Mouse (Mus musculus) intestine, embryonic 16.5 days (tissue): ENCODE results near the gene Als2cl. TPM values are rescaled to one million over a fixed set of nuclear protein-coding genes. Genes with fewer than 3 reads are reported as not detected.

Experiments
- ATAC-seq: fragments of 200-750 bp; cut with Nextera tagmentation; 2 replicates; pipeline ENCODE4 v1.8.0; 2017; ENCODE audit warnings: moderate TSS enrichment, moderate library complexity
- H3K27ac ChIP-seq: fragments of 300-500 bp; sonication (generic); 2 replicates; pipeline ENCODE4 v1.5.1; 2014; ENCODE audit warnings: mild to moderate bottlenecking, low read length
- H3K27me3 ChIP-seq: fragments of 300-500 bp; sonication (generic); replicated peaks from 2 replicates; pipeline ENCODE4 v1.6.1; 2014; ENCODE audit warnings: low read length, control low read depth, mixed read lengths; ENCODE audit not compliant: control insufficient read depth, insufficient read depth
- H3K36me3 ChIP-seq: fragments of 300-500 bp; sonication (generic); 2 replicates; pipeline ENCODE4 v1.6.1; 2014; ENCODE audit warnings: low read length, control low read depth; ENCODE audit not compliant: control insufficient read depth, insufficient read depth
- H3K4me1 ChIP-seq: fragments of 300-500 bp; sonication (generic); 2 replicates; pipeline ENCODE4 v1.6.1; 2014; ENCODE audit warnings: low read length, control low read depth, mixed read lengths; ENCODE audit not compliant: control insufficient read depth, insufficient read depth
- H3K4me2 ChIP-seq: fragments of 300-500 bp; sonication (generic); 2 replicates; pipeline ENCODE4 v1.6.1; 2014; ENCODE audit warnings: low read depth, low read length, control low read depth
- H3K4me3 ChIP-seq: fragments of 300-500 bp; sonication (generic); 2 replicates; pipeline ENCODE4 v1.5.1; 2014; ENCODE audit warnings: mild to moderate bottlenecking, low read length
- H3K9ac ChIP-seq: fragments of 300-500 bp; sonication (generic); 2 replicates; pipeline ENCODE4 v1.6.1; 2014; ENCODE audit warnings: low read depth, low read length
- H3K9me3 ChIP-seq: fragments of 300-500 bp; sonication (generic); 2 replicates; pipeline ENCODE4 v1.6.1; 2016; ENCODE audit warnings: low read length, control low read depth; ENCODE audit not compliant: control insufficient read depth
- WGBS: fragments of 180-500 bp; shearing (Covaris S2); extraction: QIAGEN DNeasy Blood & Tissue Kit; methylation state at CpG from one replicate; pipeline ENCODE4 v1.1.7; 2014; 5-methylcytosine and 5-hydroxymethylcytosine counted together
- polyA plus RNA-seq: library from polyadenylated mRNA; unstranded; fragments of >200 nt; fragmentation: Nextera tagmentation; extraction: Ambion mirVana; gene quantifications from 2 replicates; pipeline ENCODE4 v1.2.1, GENCODE M21; 2015

The Als2cl gene
- polyA plus RNA-seq, 1 experiment from 2014 or later, result 9.2 TPM

DNA sequence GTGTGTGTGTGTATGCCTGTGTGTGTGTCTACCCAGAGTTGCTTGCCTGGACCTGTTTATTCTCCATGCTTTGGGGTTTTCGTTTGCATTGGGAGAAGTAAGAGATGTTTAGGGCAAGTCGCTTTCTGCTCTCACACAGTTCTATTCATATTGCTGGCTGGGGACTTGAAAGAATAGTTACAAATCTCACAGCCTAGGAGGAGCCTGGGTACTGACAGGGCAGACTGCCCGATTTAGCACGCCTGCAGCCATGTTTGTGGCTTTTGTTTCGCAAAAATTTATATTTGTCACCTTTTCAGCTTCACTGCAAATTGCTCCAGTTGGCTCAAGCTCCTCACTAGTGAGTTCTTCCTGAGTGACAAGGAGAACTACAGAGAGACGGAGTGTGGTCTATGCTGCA is 51.9 kb downstream of the Als2cl start:
- H3K4me2 ChIP-seq, result no peak overlapping the region
- H3K27ac ChIP-seq, result no peak overlapping the region
- no peaks in the 10 kb centered on the region for H3K27me3 ChIP-seq
- no peak overlapping the region for H3K4me3 ChIP-seq
- H3K9me3 ChIP-seq, result no peaks in the 10 kb centered on the region
- no peak for ATAC-seq
- no peak overlapping the region for H3K9ac ChIP-seq
- no peaks in the 10 kb centered on the region for H3K36me3 ChIP-seq
- H3K4me1 ChIP-seq, result no peaks in the 10 kb centered on the region
- WGBS, result 70% methylated on average over 6 of the region's 6 CpGs

DNA sequence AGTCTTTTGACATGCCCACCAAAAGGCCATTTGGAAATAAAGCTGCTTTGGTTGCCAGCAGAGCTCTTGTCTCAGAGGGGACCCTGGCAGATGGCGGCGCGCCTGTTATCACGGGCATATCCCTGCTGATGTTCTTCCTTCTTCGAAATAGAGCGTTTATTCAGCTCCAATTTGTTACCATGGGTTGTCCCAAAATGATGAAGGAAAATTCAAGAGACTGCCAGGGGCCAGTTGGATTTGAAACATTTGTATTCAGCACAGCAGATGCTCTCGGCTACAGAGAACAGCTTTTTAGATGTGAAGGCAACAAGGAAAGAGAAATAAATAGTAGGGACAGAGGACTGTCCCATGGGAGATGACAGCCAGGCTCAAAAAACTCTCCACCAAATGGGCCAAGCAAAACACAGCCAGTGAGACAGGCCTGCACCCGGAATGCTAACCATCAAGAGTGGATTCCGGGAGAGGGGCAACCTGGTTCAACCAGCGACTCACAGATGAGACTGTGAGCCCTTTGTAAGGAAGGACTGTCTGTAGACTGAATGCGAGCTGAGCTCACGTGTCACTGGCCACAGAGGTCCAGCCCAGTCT is 54.3 kb downstream of the Als2cl start:
- Histone ChIP-seq H3K27me3 (no peaks in the 10 kb centered on the region), H3K4me3 (no peak overlapping the region), H3K4me2 (no peak overlapping the region), H3K9me3 (no peaks in the 10 kb centered on the region), H3K27ac (no peak overlapping the region), H3K9ac (no peak overlapping the region), H3K4me1 (no peaks in the 10 kb centered on the region), H3K36me3 (no peaks in the 10 kb centered on the region)
- no peak for ATAC-seq
- 78% methylated on average over 12 of the region's 12 CpGs for WGBS

DNA sequence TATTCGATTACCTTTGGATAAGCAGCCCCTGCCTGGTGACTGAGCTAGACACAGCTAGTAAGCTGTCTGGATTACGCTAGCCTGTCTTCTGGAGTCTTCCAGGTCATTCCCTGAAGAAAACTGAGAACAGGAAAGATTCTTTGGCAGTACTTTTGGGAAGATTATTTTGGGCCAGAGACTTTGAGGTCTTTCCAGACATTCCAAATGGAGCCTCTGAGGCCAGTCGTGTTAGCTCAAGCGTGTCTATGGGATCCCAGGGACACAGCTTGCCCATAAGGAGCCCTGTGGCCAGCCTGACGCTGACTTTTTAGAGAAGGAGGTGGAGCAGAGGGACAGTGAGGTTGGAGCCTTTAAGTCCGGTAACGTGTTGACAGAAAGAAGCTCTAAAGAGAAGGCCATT is 56.3 kb downstream of the Als2cl start:
- H3K4me1 ChIP-seq, result no peaks in the 10 kb centered on the region
- H3K27ac ChIP-seq, result no peak overlapping the region
- WGBS, result 80% methylated on average over 7 of the region's 7 CpGs
- no peak overlapping the region for H3K9ac ChIP-seq
- no peaks in the 10 kb centered on the region for H3K36me3 ChIP-seq
- no peaks in the 10 kb centered on the region for H3K9me3 ChIP-seq
- ATAC-seq, result no peak
- H3K27me3 ChIP-seq, result no peaks in the 10 kb centered on the region
- H3K4me3 ChIP-seq, result no peak overlapping the region
- H3K4me2 ChIP-seq, result no peak overlapping the region

DNA sequence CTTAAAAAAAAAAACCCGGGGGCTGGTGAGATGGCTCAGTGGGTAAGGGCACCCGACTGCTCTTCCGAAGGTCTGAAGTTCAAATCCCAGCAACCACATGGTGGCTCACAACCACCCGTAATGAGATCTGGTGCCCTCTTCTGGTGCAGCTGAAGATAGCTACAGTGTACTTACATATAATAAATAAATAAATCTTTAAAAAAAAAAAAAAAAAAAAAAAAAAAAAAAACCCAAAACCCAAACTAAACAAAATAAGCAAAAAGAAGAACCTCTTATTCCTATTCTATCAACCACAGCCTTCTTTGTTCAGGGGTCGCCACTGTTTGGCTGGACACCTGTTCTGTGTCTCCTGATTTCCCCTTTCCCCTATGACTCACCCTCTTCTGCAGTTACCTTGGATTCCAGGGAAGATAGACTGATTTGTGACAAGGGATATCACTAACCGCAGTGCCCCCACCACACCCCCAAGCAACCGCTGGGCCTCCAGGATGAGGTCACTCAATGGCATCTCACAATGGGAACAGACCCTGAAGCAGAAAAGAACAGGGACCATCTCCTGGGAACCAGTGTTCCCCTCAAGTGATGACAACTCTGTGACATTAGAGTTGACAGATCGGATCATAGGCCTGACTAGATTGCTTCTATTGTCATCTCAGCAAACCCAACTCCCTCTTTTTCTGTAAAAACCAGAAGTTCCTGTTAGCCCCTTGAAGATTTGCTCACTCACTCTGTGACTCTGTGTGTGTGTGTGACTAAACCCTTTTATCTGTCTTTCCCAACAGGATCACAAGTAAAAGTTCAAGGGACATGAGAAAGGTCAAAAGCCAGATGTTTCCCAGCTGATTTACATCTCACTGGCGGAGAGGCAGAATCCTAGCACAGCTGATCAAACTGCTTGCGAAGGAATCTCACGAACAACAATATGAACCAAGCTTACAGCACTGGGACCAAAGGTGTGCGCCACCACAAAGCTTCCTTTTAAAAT is 58.1 kb downstream of the Als2cl start:
- no peak for ATAC-seq
- H3K9ac ChIP-seq, result no peak overlapping the region
- WGBS, result 71% methylated on average over 12 of the region's 12 CpGs
- H3K27ac ChIP-seq, result no peak overlapping the region
- no peak overlapping the region for H3K4me2 ChIP-seq
- H3K4me3 ChIP-seq, result no peak overlapping the region
- no peaks in the 10 kb centered on the region for H3K27me3 ChIP-seq
- H3K36me3 ChIP-seq, result no peaks in the 10 kb centered on the region
- no peaks in the 10 kb centered on the region for H3K4me1 ChIP-seq
- H3K9me3 ChIP-seq, result no peaks in the 10 kb centered on the region

DNA sequence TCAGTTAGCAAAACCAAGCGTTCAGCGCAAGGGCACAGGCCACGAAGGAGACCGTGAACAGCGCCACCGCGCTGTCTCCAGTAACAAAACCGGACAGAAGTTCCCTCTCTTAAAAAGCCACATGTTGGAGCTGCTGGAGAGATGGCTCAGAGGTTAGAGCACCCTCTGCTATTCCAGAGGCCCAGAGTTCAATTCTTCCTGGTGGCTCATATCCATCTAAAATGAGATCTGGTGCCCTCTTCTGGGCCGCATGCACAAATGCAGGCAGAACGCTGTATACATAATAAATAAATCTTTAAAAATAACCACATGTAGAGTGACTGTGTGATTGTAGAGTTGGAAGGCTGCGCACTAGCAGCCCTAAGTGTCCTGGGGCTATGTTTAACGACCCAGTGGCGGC is 64.6 kb downstream of the Als2cl start:
- Histone ChIP-seq H3K4me2 (no peak overlapping the region), H3K9ac (no peak overlapping the region), H3K4me3 (no peak overlapping the region), H3K27me3 (peaks cover 24% of the 10 kb centered on the region), H3K27ac (no peak overlapping the region), H3K4me1 (no peaks in the 10 kb centered on the region; the same call in 1 of the 2 replicates), H3K36me3 (no peaks in the 10 kb centered on the region), H3K9me3 (no peaks in the 10 kb centered on the region)
- no peak for ATAC-seq
- 32% methylated on average over 13 of the region's 13 CpGs for WGBS

DNA sequence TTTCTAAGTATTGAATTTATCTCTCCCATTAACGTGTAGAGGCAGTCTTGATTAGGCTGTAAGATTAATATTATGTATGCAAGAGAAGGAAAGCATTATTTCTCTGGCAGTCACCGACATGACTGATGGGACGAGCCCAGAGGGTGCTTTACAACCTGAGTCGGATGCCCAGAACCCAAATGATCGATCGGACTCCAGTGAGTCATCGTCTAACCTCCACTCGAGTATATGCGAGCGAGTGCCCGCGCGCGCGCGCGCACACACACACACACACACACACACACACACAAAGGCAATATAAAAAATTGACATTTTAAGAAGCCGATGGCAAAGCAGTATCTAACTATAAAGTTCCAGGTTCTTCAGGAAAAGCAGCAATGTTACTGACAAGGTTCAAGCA is 65.7 kb downstream of the Als2cl start:
- no peak for ATAC-seq
- Histone ChIP-seq H3K4me1 (no peaks in the 10 kb centered on the region; the same call in 1 of the 2 replicates), H3K36me3 (no peaks in the 10 kb centered on the region), H3K4me3 (no peak overlapping the region; the same call in 1 of the 2 replicates), H3K27me3 (peaks cover 24% of the 10 kb centered on the region), H3K9ac (no peak overlapping the region), H3K27ac (no peak overlapping the region), H3K9me3 (no peaks in the 10 kb centered on the region), H3K4me2 (no peak overlapping the region)
- WGBS, result 7% methylated on average over 18 of the region's 18 CpGs

DNA sequence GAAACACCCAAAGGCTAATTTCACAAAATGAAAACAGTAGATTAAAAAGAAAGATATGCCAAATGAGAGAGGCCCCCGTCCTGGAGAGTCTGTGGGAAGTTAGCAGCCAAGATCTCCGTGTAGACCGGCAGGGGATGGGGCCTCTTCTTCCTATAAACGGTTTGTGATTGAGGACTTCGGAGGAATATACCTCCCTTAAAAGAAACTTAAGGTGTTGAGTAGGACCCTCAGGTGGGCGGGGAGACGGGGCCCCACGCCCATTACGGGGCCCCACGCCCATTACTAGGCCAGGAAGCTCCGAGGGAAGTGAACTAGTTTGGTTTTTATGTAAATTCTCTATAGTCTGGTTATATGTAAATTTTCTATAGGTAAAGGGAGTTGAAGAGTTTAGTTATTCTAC is 66.3 kb downstream of the Als2cl start, which contains the start of gene Tdgf1:
TSS of gene Tdgf1 (minus strand) at position 233 of the 400 bp plus-strand sequence.
- Histone ChIP-seq H3K27ac (no peak within 1 kb of the TSS), H3K36me3 (no peaks in the 10 kb centered on the region), H3K4me2 (no peak within 1 kb of the TSS), H3K27me3 (peaks cover 24% of the 10 kb centered on the region), H3K4me1 (no peaks in the 10 kb centered on the region; the same call in 1 of the 2 replicates), H3K9ac (no peak within 1 kb of the TSS), H3K4me3 (no peak within 1 kb of the TSS; the same call in 1 of the 2 replicates), H3K9me3 (no peaks in the 10 kb centered on the region)
- 21% methylated on average over 11 of the region's 11 CpGs for WGBS
- no peak for ATAC-seq

DNA sequence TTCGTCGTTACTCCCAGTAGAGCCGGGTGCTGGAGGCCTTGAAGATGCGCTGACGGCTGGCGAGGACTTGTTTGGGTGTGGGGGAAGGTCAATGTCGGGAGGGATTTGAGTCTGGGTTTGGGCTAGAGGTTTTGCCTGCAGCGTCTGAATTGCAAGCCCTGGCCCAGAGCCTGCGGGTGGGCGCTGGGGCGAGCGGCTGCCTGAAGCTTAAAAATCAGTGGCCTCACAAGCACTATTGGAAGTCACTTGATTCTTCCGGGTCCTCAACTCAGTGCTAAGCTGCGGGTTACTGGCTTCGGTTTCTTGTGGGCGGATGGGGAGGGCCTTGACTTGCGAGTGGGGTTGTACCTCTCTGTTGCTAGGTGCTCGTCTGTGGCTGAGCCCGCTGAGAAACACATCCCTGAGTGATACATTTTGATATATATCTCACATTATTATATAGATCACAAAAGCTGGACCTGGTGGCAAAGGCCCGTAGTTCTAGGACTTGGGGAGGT is 66.9 kb downstream of the Als2cl start:
- H3K4me2 ChIP-seq, result no peak overlapping the region
- H3K9me3 ChIP-seq, result no peaks in the 10 kb centered on the region
- H3K27me3 ChIP-seq, result peaks cover 24% of the 10 kb centered on the region
- no peak for ATAC-seq
- no peak overlapping the region for H3K4me3 ChIP-seq
- no peak overlapping the region for H3K27ac ChIP-seq
- H3K4me1 ChIP-seq, result no peaks in the 10 kb centered on the region; the same call in 1 of the 2 replicates
- no peaks in the 10 kb centered on the region for H3K36me3 ChIP-seq
- H3K9ac ChIP-seq, result no peak overlapping the region
- WGBS, result 33% methylated on average over 20 of the region's 20 CpGs

DNA sequence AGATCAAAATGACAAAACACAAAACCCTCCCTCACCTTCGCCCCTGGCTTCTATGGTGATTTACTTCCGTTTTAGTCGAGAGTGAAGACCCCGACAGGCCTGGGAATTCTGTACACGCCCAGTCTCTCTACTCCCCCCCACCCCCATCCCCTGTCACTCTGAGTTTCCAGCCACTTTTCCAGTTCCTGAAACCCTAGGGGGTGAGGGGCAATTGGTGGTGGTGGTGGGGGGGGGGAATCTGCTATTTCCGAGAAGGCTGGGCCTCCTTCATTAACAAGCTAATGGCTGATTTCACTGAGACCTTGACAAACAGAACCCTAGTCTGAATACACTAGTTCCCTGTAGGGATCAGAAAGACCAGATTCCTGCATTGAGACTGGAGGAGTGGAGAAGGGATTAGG is 67.6 kb downstream of the Als2cl start:
- Histone ChIP-seq H3K9me3 (no peaks in the 10 kb centered on the region), H3K4me3 (no peak overlapping the region), H3K36me3 (no peaks in the 10 kb centered on the region), H3K4me1 (no peaks in the 10 kb centered on the region; the same call in 1 of the 2 replicates), H3K27me3 (peaks cover 24% of the 10 kb centered on the region), H3K27ac (no peak overlapping the region), H3K4me2 (no peak overlapping the region), H3K9ac (no peak overlapping the region)
- WGBS, result 26% methylated on average over 6 of the region's 6 CpGs
- no peak for ATAC-seq
